Mouse (Mus musculus): ENCODE measurements around the gene Fah. TPM values are rescaled to one million over a fixed set of nuclear protein-coding genes. Genes with fewer than 3 reads are reported as not detected.

The Fah gene
- polyA plus RNA-seq, 1 experiment = 22.2 TPM

DNA sequence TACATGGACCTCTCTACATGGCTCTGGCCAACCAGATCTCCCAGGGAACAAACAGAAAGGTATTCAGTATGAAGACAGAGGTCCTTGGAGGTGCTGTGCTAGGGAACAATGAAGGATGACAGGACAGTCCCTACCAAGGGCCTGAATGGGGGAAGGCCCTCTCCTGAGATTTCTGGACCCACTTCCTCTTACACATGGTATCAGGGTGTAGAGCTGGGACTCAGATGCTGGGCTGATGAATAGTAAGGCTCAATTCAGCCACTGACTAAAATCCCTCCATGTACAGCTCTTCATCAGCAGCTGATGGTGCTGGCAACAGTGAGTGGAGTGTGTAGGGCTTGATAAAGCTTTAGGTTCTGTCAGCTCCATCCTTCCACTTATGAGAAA lies 11.6 kb downstream of the Fah start:
- no peak overlapping the region for H3K4me3 ChIP-seq (ENCODE audit: insufficient read depth, poor library complexity, severe bottlenecking)
- H3K79me2 ChIP-seq (ENCODE audit: control insufficient read depth, insufficient read depth) = no peaks in the 10 kb centered on the region
- peaks cover 12% of the 10 kb centered on the region for H3K36me3 ChIP-seq (ENCODE audit: control insufficient read depth, insufficient read depth)
- TF ChIP-seq USF1 (IDR thresholded peaks at IDR 0.05; ENCODE audit: low read depth) = no peak
- TF ChIP-seq MYOD1 (IDR thresholded peaks at IDR 0.05; ENCODE audit: control insufficient read depth, insufficient read length, low read depth) = no peak
- no peak for TF ChIP-seq FOSL1 (IDR thresholded peaks at IDR 0.05; ENCODE audit: insufficient read depth, low read length, poor library complexity, severe bottlenecking)
- TF ChIP-seq CEBPB (IDR thresholded peaks at IDR 0.05; ENCODE audit: low read depth) = no peak
- TF ChIP-seq CTCF (IDR thresholded peaks at IDR 0.05; ENCODE audit: control insufficient read depth, insufficient read depth, insufficient read length) = no peak
- TF ChIP-seq MAX (IDR thresholded peaks at IDR 0.05) = no peak
- TF ChIP-seq MYOG (IDR thresholded peaks at IDR 0.05; ENCODE audit: control insufficient read depth, extremely low read depth, insufficient read length) = no peak
- no peaks in the 10 kb centered on the region for H3K27me3 ChIP-seq (ENCODE audit: control insufficient read depth, insufficient read depth, insufficient read length)
- H3K79me3 ChIP-seq (ENCODE audit: low read depth) = no peaks in the 10 kb centered on the region
- H3ac ChIP-seq (ENCODE audit: control insufficient read depth, insufficient read length, low read depth) = no peak overlapping the region

GRCm38 (mm10) chr7:84594087-84594916 lies 12.2 kb downstream of the Fah start:
- H3K79me3 ChIP-seq (ENCODE audit: low read depth) = no peaks in the 10 kb centered on the region

GRCm38 (mm10) chr7:84591347-84591746 lies 15.2 kb downstream of the Fah start:
- Histone ChIP-seq H3K36me3 (ENCODE audit: control insufficient read depth, insufficient read depth) (peaks cover 12% of the 10 kb centered on the region), H3K4me3 (ENCODE audit: insufficient read depth, poor library complexity, severe bottlenecking) (no peak overlapping the region), H3K27me3 (ENCODE audit: control insufficient read depth, insufficient read depth, insufficient read length) (no peaks in the 10 kb centered on the region), H3ac (ENCODE audit: control insufficient read depth, insufficient read length, low read depth) (no peak overlapping the region), H3K79me3 (ENCODE audit: low read depth) (no peaks in the 10 kb centered on the region), H3K79me2 (ENCODE audit: control insufficient read depth, insufficient read depth) (no peaks in the 10 kb centered on the region)
- TF ChIP-seq CTCF (IDR thresholded peaks at IDR 0.05; ENCODE audit: control insufficient read depth, insufficient read depth, insufficient read length) (no peak), MYOG (IDR thresholded peaks at IDR 0.05; ENCODE audit: control insufficient read depth, extremely low read depth, insufficient read length) (no peak), USF1 (IDR thresholded peaks at IDR 0.05; ENCODE audit: low read depth) (no peak), FOSL1 (IDR thresholded peaks at IDR 0.05; ENCODE audit: insufficient read depth, low read length, poor library complexity, severe bottlenecking) (no peak), MAX (IDR thresholded peaks at IDR 0.05) (no peak), MYOD1 (IDR thresholded peaks at IDR 0.05; ENCODE audit: control insufficient read depth, insufficient read length, low read depth) (no peak), CEBPB (IDR thresholded peaks at IDR 0.05; ENCODE audit: low read depth) (no peak)

More at GRCm38 (mm10) chr7:84594087-84594916, 12.2 kb downstream of the Fah start:
- no peaks in the 10 kb centered on the region for H3K79me2 ChIP-seq (ENCODE audit: control insufficient read depth, insufficient read depth)
- H3K36me3 ChIP-seq (ENCODE audit: control insufficient read depth, insufficient read depth) = peaks cover 12% of the 10 kb centered on the region
- no peaks in the 10 kb centered on the region for H3K27me3 ChIP-seq (ENCODE audit: control insufficient read depth, insufficient read depth, insufficient read length)
- no peak overlapping the region for H3ac ChIP-seq (ENCODE audit: control insufficient read depth, insufficient read length, low read depth)
- TF ChIP-seq USF1 (IDR thresholded peaks at IDR 0.05; ENCODE audit: low read depth) (no peak), FOSL1 (IDR thresholded peaks at IDR 0.05; ENCODE audit: insufficient read depth, low read length, poor library complexity, severe bottlenecking) (no peak), CTCF (IDR thresholded peaks at IDR 0.05; ENCODE audit: control insufficient read depth, insufficient read depth, insufficient read length) (peak; percentile 17), MYOD1 (IDR thresholded peaks at IDR 0.05; ENCODE audit: control insufficient read depth, insufficient read length, low read depth) (no peak)
- H3K4me3 ChIP-seq (ENCODE audit: insufficient read depth, poor library complexity, severe bottlenecking) = no peak overlapping the region

DNA sequence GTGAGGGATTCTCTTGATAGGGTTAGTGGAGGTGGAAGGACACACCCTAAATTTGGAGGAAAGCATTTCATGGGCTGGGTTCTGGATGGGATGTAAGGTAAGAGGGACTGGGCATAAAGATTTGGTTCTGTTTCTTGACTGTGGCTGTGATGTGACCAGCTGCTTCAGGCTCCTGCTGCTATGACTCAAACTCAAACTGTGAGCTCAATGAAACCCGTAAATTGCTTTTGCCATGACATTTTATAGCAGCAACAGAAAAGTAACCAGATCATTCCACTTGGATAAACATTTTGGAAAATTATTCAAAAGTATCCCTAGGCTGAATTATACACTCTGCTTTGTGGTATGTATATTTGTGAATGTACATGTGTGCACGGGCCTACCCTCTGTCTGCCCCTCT lies 15.9 kb downstream of the Fah start:
- Histone ChIP-seq H3K79me2 (ENCODE audit: control insufficient read depth, insufficient read depth) (no peaks in the 10 kb centered on the region), H3K79me3 (ENCODE audit: low read depth) (no peaks in the 10 kb centered on the region), H3K4me3 (ENCODE audit: insufficient read depth, poor library complexity, severe bottlenecking) (no peak overlapping the region), H3K27me3 (ENCODE audit: control insufficient read depth, insufficient read depth, insufficient read length) (no peaks in the 10 kb centered on the region), H3K36me3 (ENCODE audit: control insufficient read depth, insufficient read depth) (peaks cover 12% of the 10 kb centered on the region), H3ac (ENCODE audit: control insufficient read depth, insufficient read length, low read depth) (no peak overlapping the region)
- TF ChIP-seq USF1 (IDR thresholded peaks at IDR 0.05; ENCODE audit: low read depth) (no peak), CEBPB (IDR thresholded peaks at IDR 0.05; ENCODE audit: low read depth) (no peak), MAX (IDR thresholded peaks at IDR 0.05) (no peak), FOSL1 (IDR thresholded peaks at IDR 0.05; ENCODE audit: insufficient read depth, low read length, poor library complexity, severe bottlenecking) (no peak), CTCF (IDR thresholded peaks at IDR 0.05; ENCODE audit: control insufficient read depth, insufficient read depth, insufficient read length) (no peak), MYOG (IDR thresholded peaks at IDR 0.05; ENCODE audit: control insufficient read depth, extremely low read depth, insufficient read length) (no peak), MYOD1 (IDR thresholded peaks at IDR 0.05; ENCODE audit: control insufficient read depth, insufficient read length, low read depth) (no peak)

GRCm38 (mm10) chr7:84587101-84587783 lies 19.3 kb downstream of the Fah start:
- Histone ChIP-seq H3K79me3 (ENCODE audit: low read depth) (no peaks in the 10 kb centered on the region), H3K79me2 (ENCODE audit: control insufficient read depth, insufficient read depth) (no peaks in the 10 kb centered on the region), H3K27me3 (ENCODE audit: control insufficient read depth, insufficient read depth, insufficient read length) (no peaks in the 10 kb centered on the region), H3K4me3 (ENCODE audit: insufficient read depth, poor library complexity, severe bottlenecking) (no peak overlapping the region), H3K36me3 (ENCODE audit: control insufficient read depth, insufficient read depth) (peaks cover 5% of the 10 kb centered on the region), H3ac (ENCODE audit: control insufficient read depth, insufficient read length, low read depth) (no peak overlapping the region)
- TF ChIP-seq CEBPB (IDR thresholded peaks at IDR 0.05; ENCODE audit: low read depth) (no peak), MYOG (IDR thresholded peaks at IDR 0.05; ENCODE audit: control insufficient read depth, extremely low read depth, insufficient read length) (no peak), USF1 (IDR thresholded peaks at IDR 0.05; ENCODE audit: low read depth) (no peak), MYOD1 (IDR thresholded peaks at IDR 0.05; ENCODE audit: control insufficient read depth, insufficient read length, low read depth) (no peak), FOSL1 (IDR thresholded peaks at IDR 0.05; ENCODE audit: insufficient read depth, low read length, poor library complexity, severe bottlenecking) (no peak), MAX (IDR thresholded peaks at IDR 0.05) (no peak)
